Comparison of ENCODE assay signal across 16 mouse cellular contexts in genomic region chr13:41660052-41660793, GRCm38 (mm10). TPM values are rescaled to one million over a fixed set of nuclear protein-coding genes. Genes with fewer than 3 reads are reported as not detected.
DNase-seq lines count a peak whose midpoint lies in the region; ATAC-seq and TF ChIP-seq lines count a peak whose summit lies in the region.
"Had no signal": no experiment of that assay in that cellular context is flagged by ENCODE, and none has a peak within 500 bp of the region (broad histone marks: within the 10 kb centered on the region; RNA-seq: fewer than 3 reads in every experiment).

No protein-coding gene starts in this region.

- no peaks in the 10 kb centered on the region for H3K9me3 ChIP-seq in lung, postnatal 0 days (ENCODE audit: low read length)
- H3K9me3 ChIP-seq: embryonic facial prominence, embryonic 13.5 days; forebrain, embryonic 13.5 days; midbrain, embryonic 15.5 days had no signal

- no peaks in the 10 kb centered on the region for H3K36me3 ChIP-seq in lung, postnatal 0 days (ENCODE audit: insufficient read depth, low read length)
- H3K36me3 ChIP-seq: embryonic facial prominence, embryonic 13.5 days; midbrain, embryonic 15.5 days had no signal

- 73% methylated on average over 11 of the region's 11 CpGs for WGBS in lung, postnatal 0 days

- no peak overlapping the region for H3K4me3 ChIP-seq in gastrocnemius, adult 2 months
- no peak overlapping the region for H3K4me3 ChIP-seq in lung, postnatal 0 days (ENCODE audit: low read depth, low read length)
- H3K4me3 ChIP-seq: embryonic facial prominence, embryonic 13.5 days; forebrain, embryonic 13.5 days; midbrain, embryonic 15.5 days had no signal

- no peak for ATAC-seq in lung, postnatal 0 days
- ATAC-seq: activated CD4-positive, CD25-positive, alpha-beta regulatory T cell, adult 4 months; forebrain, embryonic 13.5 days; intestine, postnatal 0 days; midbrain, embryonic 15.5 days had no signal

- H3K9ac ChIP-seq in lung, postnatal 0 days (replicated peaks; ENCODE audit: low read depth): no peak overlapping the region
- H3K9ac ChIP-seq: embryonic facial prominence, embryonic 13.5 days; forebrain, embryonic 13.5 days; liver, embryonic 14.5 days; midbrain, embryonic 15.5 days had no signal

- peak; percentile 38 for DNase-seq in gastrocnemius, adult 2 months
- DNase-seq in gastrocnemius, adult 8-10 months (ENCODE audit: low spot score in 2 of 2): no peak
- DNase-seq in lung, postnatal 0 days (ENCODE audit: low spot score): peak; percentile 26
- no peak for DNase-seq in lung, postnatal 4 days
- peak; percentile 76 to 87 for DNase-seq in kidney, adult 8-10 months
- peak; percentile 34 to 47 for DNase-seq in kidney, postnatal 4 days
- DNase-seq in urinary bladder, postnatal 4 days (ENCODE audit: low spot score in 2 of 2): no peak
- DNase-seq: cerebellum, adult 9-10 months; right cerebral cortex, postnatal 25 days had no signal

- no peaks in the 10 kb centered on the region for H3K27me3 ChIP-seq in lung, postnatal 0 days (replicated peaks; ENCODE audit: insufficient read depth, low read length)
- H3K27me3 ChIP-seq: embryonic facial prominence, embryonic 13.5 days; forebrain, embryonic 13.5 days; midbrain, embryonic 15.5 days had no signal

- H3K4me1 ChIP-seq in lung, postnatal 0 days (ENCODE audit: insufficient read depth, low read depth, low read length): peaks cover 13% of the 10 kb centered on the region; the same call in 1 of the 2 replicates

- peak overlapping the region; percentile 63 for H3K27ac ChIP-seq in gastrocnemius, adult 2 months
- no peak overlapping the region for H3K27ac ChIP-seq in lung, postnatal 0 days (ENCODE audit: low read length)
- H3K27ac ChIP-seq: embryonic facial prominence, embryonic 13.5 days; forebrain, embryonic 13.5 days; liver, embryonic 14.5 days; macrophage; midbrain, embryonic 15.5 days had no signal

- no peak overlapping the region for H3K4me2 ChIP-seq in lung, postnatal 0 days (replicated peaks; ENCODE audit: low read depth, low read length)
- H3K4me2 ChIP-seq: embryonic facial prominence, embryonic 13.5 days; forebrain, embryonic 13.5 days; midbrain, embryonic 15.5 days had no signal

- no peak for TF ChIP-seq EP300 in lung, postnatal 0 days (IDR thresholded peaks at IDR 0.05)

- intact Hi-C loops in gastrocnemius, adult 2 months (cut with DNase I): loop anchor here (5.0 kb wide), 1 partner anchor 42 kb away; no protein-coding TSS in a partner anchor

- TF ChIP-seq CTCF in gastrocnemius, adult 2 months (IDR thresholded peaks at IDR 0.05): no peak
- no peak for TF ChIP-seq CTCF in lung, postnatal 0 days (IDR thresholded peaks at IDR 0.05)

RNA-seq across cellular contexts. Expression of gene Tmem170b, which starts 54.5 kb away (rescaled TPM):
- 10 to 100 TPM; 24.8 to 29.0 TPM for total RNA-seq in gastrocnemius, adult 2 months (2021)
- total RNA-seq in gastrocnemius, adult 8-10 months (2022): 10 to 100 TPM; 32.3 to 40.8 (median 32.4) TPM
- 11.6 and 12.1 TPM in 2 replicates for polyA plus RNA-seq in lung, postnatal 0 days (2015; fragmentation: Nextera tagmentation; extraction: Ambion mirVana)

Comparison
In these comparisons a context has a peak if more than half of its experiments do, and no peak if none do; other contexts are left out.
1. DNase-seq: peak in gastrocnemius, adult 2 months (single experiment), lung, postnatal 0 days (single experiment), kidney, adult 8-10 months (2 of 2) and kidney, postnatal 4 days (2 of 2); none in gastrocnemius, adult 8-10 months (0 of 2), lung, postnatal 4 days (0 of 2) and urinary bladder, postnatal 4 days (0 of 2).